Mouse (Mus musculus): Measurements from ENCODE around the gene Fosl1.

GRCm38 (mm10) chr19:5486286-5486685 is 38.9 kb downstream of the Fosl1 start:
- TF ChIP-seq POLR2A (IDR thresholded peaks at IDR 0.05; ENCODE audit: insufficient read depth, low read depth, low read length) (no peak), CTCF (IDR thresholded peaks at IDR 0.05; ENCODE audit: insufficient read depth, low read depth, low read length) (no peak)

All from olfactory bulb, adult 2 months (tissue).